Mouse (Mus musculus): Measurements from ENCODE around the gene Gm7579. TPM values are rescaled to one million over a fixed set of nuclear protein-coding genes. Genes with fewer than 3 reads are reported as not detected.
"Not testable (repeated sequence)": the region's sequence is repeated elsewhere in the genome, so short reads cannot be mapped to it uniquely, and the experiment has no call there.

Gene Gm7579
- polyA plus RNA-seq (2015; fragmentation: Nextera tagmentation; extraction: Ambion mirVana): not detected in 2 replicates

GRCm38 (mm10) chr7:142211559-142211958 is at the start of gene Gm7579:
Gene Gm7579 (plus strand): TSS chr7:142211859.
- Histone ChIP-seq H3K4me1 (replicated peaks) (no peaks in the 10 kb centered on the region), H3K4me2 (no peak within 1 kb of the TSS), H3K9ac (no peak within 1 kb of the TSS), H3K27ac (replicated peaks) (no peak within 1 kb of the TSS), H3K36me3 (no peaks in the 10 kb centered on the region), H3K9me3 (no peaks in the 10 kb centered on the region), H3K27me3 (no peaks in the 10 kb centered on the region), H3K4me3 (no peak within 1 kb of the TSS)
- WGBS: 81% methylated on average over 1 of the region's 1 CpGs
- ATAC-seq (ENCODE audit: low FRiP score, low read depth): no peak

- H3K27ac ChIP-seq (replicated peaks); H3K9me3 ChIP-seq; H3K4me2 ChIP-seq; H3K9ac ChIP-seq; ATAC-seq (ENCODE audit: low FRiP score, low read depth); H3K4me3 ChIP-seq; H3K36me3 ChIP-seq; H3K27me3 ChIP-seq; H3K4me1 ChIP-seq (replicated peaks): not testable (repeated sequence)
These were observed 46.0 kb upstream of the Gm7579 start, which contains the start of gene Gm4553 for GRCm38 (mm10) chr7:142165639-142166038. Gene Gm4553 (minus strand): TSS chr7:142165739.

GRCm38 (mm10) chr7:142169836-142170235 is 41.8 kb upstream of the Gm7579 start:
- H3K27me3 ChIP-seq: no peaks in the 10 kb centered on the region
- ATAC-seq (ENCODE audit: low FRiP score, low read depth): no peak
- H3K4me1 ChIP-seq (replicated peaks): no peaks in the 10 kb centered on the region
- no peaks in the 10 kb centered on the region for H3K9me3 ChIP-seq
- no peak overlapping the region for H3K9ac ChIP-seq
- no peak overlapping the region for H3K4me2 ChIP-seq
- 52% methylated on average over 3 of the region's 3 CpGs for WGBS
- H3K4me3 ChIP-seq: no peak overlapping the region
- H3K27ac ChIP-seq (replicated peaks): no peak overlapping the region
- no peaks in the 10 kb centered on the region for H3K36me3 ChIP-seq

GRCm38 (mm10) chr7:142175905-142176304 is 35.8 kb upstream of the Gm7579 start, which contains the start of gene Krtap5-2:
Gene Krtap5-2 (minus strand): TSS chr7:142176005.
- not testable (repeated sequence) for H3K27ac ChIP-seq (replicated peaks); H3K4me2 ChIP-seq; H3K9ac ChIP-seq; H3K9me3 ChIP-seq; ATAC-seq (ENCODE audit: low FRiP score, low read depth); H3K27me3 ChIP-seq; H3K4me1 ChIP-seq (replicated peaks); H3K4me3 ChIP-seq; H3K36me3 ChIP-seq

GRCm38 (mm10) chr7:142178685-142179084 is 33.0 kb upstream of the Gm7579 start:
- WGBS: 84% methylated on average over 1 of the region's 1 CpGs
- Histone ChIP-seq H3K36me3 (no peaks in the 10 kb centered on the region), H3K4me3 (no peak overlapping the region), H3K9ac (no peak overlapping the region), H3K4me1 (replicated peaks) (no peaks in the 10 kb centered on the region), H3K27me3 (no peaks in the 10 kb centered on the region), H3K4me2 (no peak overlapping the region), H3K9me3 (no peaks in the 10 kb centered on the region), H3K27ac (replicated peaks) (no peak overlapping the region)
- ATAC-seq (ENCODE audit: low FRiP score, low read depth): no peak

- Histone ChIP-seq H3K4me2 (no peak overlapping the region), H3K9me3 (no peaks in the 10 kb centered on the region), H3K27me3 (no peaks in the 10 kb centered on the region), H3K4me1 (replicated peaks) (no peaks in the 10 kb centered on the region), H3K27ac (replicated peaks) (no peak overlapping the region), H3K4me3 (no peak overlapping the region), H3K36me3 (no peaks in the 10 kb centered on the region), H3K9ac (no peak overlapping the region)
- no peak for ATAC-seq (ENCODE audit: low FRiP score, low read depth)
- WGBS: 27% methylated on average over 1 of the region's 1 CpGs
These were observed 30.6 kb upstream of the Gm7579 start for GRCm38 (mm10) chr7:142181021-142181420.

- 75% methylated on average over 2 of the region's 2 CpGs for WGBS
- no peak overlapping the region for H3K4me3 ChIP-seq
These were observed 23.5 kb upstream of the Gm7579 start for GRCm38 (mm10) chr7:142188156-142188555.

GRCm38 (mm10) chr7:142190289-142190688 is 21.4 kb upstream of the Gm7579 start, which contains the start of gene Gm10153:
Gene Gm10153 (minus strand): TSS chr7:142190389.
- 39% methylated on average over 2 of the region's 2 CpGs for WGBS
- ATAC-seq (ENCODE audit: low FRiP score, low read depth): no peak
- Histone ChIP-seq H3K9ac (no peak within 1 kb of the TSS), H3K9me3 (no peaks in the 10 kb centered on the region), H3K27me3 (no peaks in the 10 kb centered on the region), H3K4me1 (replicated peaks) (no peaks in the 10 kb centered on the region), H3K27ac (replicated peaks) (no peak within 1 kb of the TSS), H3K36me3 (no peaks in the 10 kb centered on the region), H3K4me2 (no peak within 1 kb of the TSS), H3K4me3 (no peak within 1 kb of the TSS)

More at GRCm38 (mm10) chr7:142188156-142188555, 23.5 kb upstream of the Gm7579 start:
- H3K4me1 ChIP-seq (replicated peaks): no peaks in the 10 kb centered on the region
- H3K27ac ChIP-seq (replicated peaks): no peak overlapping the region
- no peaks in the 10 kb centered on the region for H3K9me3 ChIP-seq
- H3K27me3 ChIP-seq: no peaks in the 10 kb centered on the region
- H3K9ac ChIP-seq: no peak overlapping the region
- no peaks in the 10 kb centered on the region for H3K36me3 ChIP-seq
- ATAC-seq (ENCODE audit: low FRiP score, low read depth): no peak
- H3K4me2 ChIP-seq: no peak overlapping the region

- no peak overlapping the region for H3K27ac ChIP-seq (replicated peaks)
- no peak overlapping the region for H3K4me3 ChIP-seq
- H3K4me2 ChIP-seq: no peak overlapping the region
- H3K36me3 ChIP-seq: no peaks in the 10 kb centered on the region
- H3K9me3 ChIP-seq: no peaks in the 10 kb centered on the region
- ATAC-seq (ENCODE audit: low FRiP score, low read depth): no peak
- 85% methylated on average over 2 of the region's 2 CpGs for WGBS
- no peaks in the 10 kb centered on the region for H3K4me1 ChIP-seq (replicated peaks)
- no peak overlapping the region for H3K9ac ChIP-seq
- H3K27me3 ChIP-seq: no peaks in the 10 kb centered on the region
These were observed 12.9 kb upstream of the Gm7579 start for GRCm38 (mm10) chr7:142198748-142199147.

GRCm38 (mm10) chr7:142201064-142201463 is 10.6 kb upstream of the Gm7579 start, which contains the start of gene Krtap5-3:
Gene Krtap5-3 (plus strand): TSS chr7:142201364.
- H3K4me2 ChIP-seq: no peak within 1 kb of the TSS
- no peaks in the 10 kb centered on the region for H3K4me1 ChIP-seq (replicated peaks)
- no peak within 1 kb of the TSS for H3K9ac ChIP-seq
- ATAC-seq (ENCODE audit: low FRiP score, low read depth): no peak
- no peak within 1 kb of the TSS for H3K27ac ChIP-seq (replicated peaks)
- no peaks in the 10 kb centered on the region for H3K9me3 ChIP-seq
- H3K36me3 ChIP-seq: no peaks in the 10 kb centered on the region
- no peak within 1 kb of the TSS for H3K4me3 ChIP-seq
- WGBS: 89% methylated on average over 1 of the region's 1 CpGs
- H3K27me3 ChIP-seq: no peaks in the 10 kb centered on the region

- H3K27ac ChIP-seq (replicated peaks): no peak overlapping the region
- H3K36me3 ChIP-seq: no peaks in the 10 kb centered on the region
- H3K9me3 ChIP-seq: no peaks in the 10 kb centered on the region
- H3K4me2 ChIP-seq: no peak overlapping the region
- no peak overlapping the region for H3K4me3 ChIP-seq
- no peak overlapping the region for H3K9ac ChIP-seq
- H3K27me3 ChIP-seq: no peaks in the 10 kb centered on the region
- ATAC-seq (ENCODE audit: low FRiP score, low read depth): no peak
- no peaks in the 10 kb centered on the region for H3K4me1 ChIP-seq (replicated peaks)
These were observed 6.2 kb upstream of the Gm7579 start for GRCm38 (mm10) chr7:142205488-142205887.

GRCm38 (mm10) chr7:142206891-142207290 is 4.8 kb upstream of the Gm7579 start:
- not testable (repeated sequence) for H3K4me1 ChIP-seq (replicated peaks); H3K27ac ChIP-seq (replicated peaks); H3K27me3 ChIP-seq; H3K9ac ChIP-seq; H3K9me3 ChIP-seq; ATAC-seq (ENCODE audit: low FRiP score, low read depth); H3K36me3 ChIP-seq; H3K4me3 ChIP-seq; H3K4me2 ChIP-seq
- WGBS: 74% methylated on average over 5 of the region's 5 CpGs

GRCm38 (mm10) chr7:142212136-142212535 is 477 bp downstream of the Gm7579 start:
- H3K36me3 ChIP-seq; H3K27me3 ChIP-seq; H3K4me2 ChIP-seq; H3K9me3 ChIP-seq; H3K4me1 ChIP-seq (replicated peaks); ATAC-seq (ENCODE audit: low FRiP score, low read depth); H3K9ac ChIP-seq; H3K4me3 ChIP-seq; H3K27ac ChIP-seq (replicated peaks): not testable (repeated sequence)
- 71% methylated on average over 1 of the region's 1 CpGs for WGBS

All from hindbrain, embryonic 15.5 days (tissue).